Mouse (Mus musculus) intestine, postnatal 0 days (tissue): ENCODE measurements around the gene Pdhb. TPM values are rescaled to one million over a fixed set of nuclear protein-coding genes. Genes with fewer than 3 reads are reported as not detected.

Source experiments
- ATAC-seq: fragments of 200-750 bp; cut with Nextera tagmentation; 2 replicates; pipeline ENCODE4 v1.8.0; 2017; ENCODE audit warnings: mild to moderate bottlenecking, moderate TSS enrichment, moderate library complexity
- H3K27ac ChIP-seq: fragments of 300-500 bp; sonication (generic); 2 replicates; pipeline ENCODE4 v1.5.1; 2014; ENCODE audit warnings: mild to moderate bottlenecking, low read depth, low read length, moderate library complexity
- H3K27me3 ChIP-seq: fragments of 300-500 bp; sonication (generic); replicated peaks from 2 replicates; pipeline ENCODE4 v1.6.1; 2014; ENCODE audit warnings: low read length, mixed read lengths; ENCODE audit not compliant: control insufficient read depth, insufficient read depth
- H3K36me3 ChIP-seq: fragments of 300-500 bp; sonication (generic); 2 replicates; pipeline ENCODE4 v1.6.1; 2014; ENCODE audit warnings: mild to moderate bottlenecking, moderate library complexity; ENCODE audit not compliant: control insufficient read depth, insufficient read depth
- H3K4me1 ChIP-seq: fragments of 300-500 bp; sonication (generic); replicated peaks from 2 replicates; pipeline ENCODE4 v1.6.1; 2014; ENCODE audit warnings: antibody characterized with exemption, low read length, mixed read lengths; ENCODE audit not compliant: control insufficient read depth, insufficient read depth
- H3K4me2 ChIP-seq: fragments of 300-500 bp; sonication (generic); replicated peaks from 2 replicates; pipeline ENCODE4 v1.6.1; 2014; ENCODE audit warnings: low read depth, mild to moderate bottlenecking, moderate library complexity
- H3K4me3 ChIP-seq: fragments of 300-500 bp; sonication (generic); 2 replicates; pipeline ENCODE4 v1.5.1; 2014; ENCODE audit warnings: low read depth, low read length
- H3K9ac ChIP-seq: fragments of 300-500 bp; sonication (generic); 2 replicates; pipeline ENCODE4 v1.6.1; 2014; ENCODE audit warnings: mild to moderate bottlenecking, low read depth, low read length
- H3K9me3 ChIP-seq: fragments of 300-500 bp; sonication (generic); 2 replicates; pipeline ENCODE4 v1.6.1; 2016; ENCODE audit warnings: mixed run types; ENCODE audit not compliant: control insufficient read depth
- CTCF ChIP-seq: sonication (generic); IDR thresholded peaks from 2 replicates; pipeline ENCODE4 v1.5.1; 2016; ENCODE audit warnings: low read depth, mild to moderate bottlenecking, control low read depth, antibody characterized with exemption, moderate library complexity
- WGBS: fragments of 180-500 bp; shearing (Covaris S2); extraction: QIAGEN DNeasy Blood & Tissue Kit; methylation state at CpG from one replicate; pipeline ENCODE4 v1.1.7; 2014; 5-methylcytosine and 5-hydroxymethylcytosine counted together
- polyA plus RNA-seq: library from polyadenylated mRNA; unstranded; fragments of >200 nt; fragmentation: Nextera tagmentation; extraction: Ambion mirVana; gene quantifications from 2 replicates; pipeline ENCODE4 v1.2.1, GENCODE M21; 2015

The Pdhb gene
- polyA plus RNA-seq, 1 experiment from 2014 or later, result 149 TPM

- H3K27ac ChIP-seq, result no peak overlapping the region
- no peaks in the 10 kb centered on the region for H3K9me3 ChIP-seq
- TF ChIP-seq CTCF, result no peak
- no peaks in the 10 kb centered on the region for H3K4me1 ChIP-seq
- WGBS, result 92% methylated on average over 2 of the region's 2 CpGs
- ATAC-seq, result no peak
- H3K9ac ChIP-seq, result no peak overlapping the region
- no peak overlapping the region for H3K4me3 ChIP-seq
- H3K36me3 ChIP-seq, result no peaks in the 10 kb centered on the region
- H3K27me3 ChIP-seq, result no peaks in the 10 kb centered on the region
- H3K4me2 ChIP-seq, result no peak overlapping the region
Observed at GRCm38 (mm10) chr14:8209896-8210295, 37.1 kb upstream of the Pdhb start.

- no peak for ATAC-seq
- 74% methylated on average over 3 of the region's 3 CpGs for WGBS
- Histone ChIP-seq H3K4me1 (no peaks in the 10 kb centered on the region), H3K4me2 (no peak overlapping the region), H3K27ac (no peak overlapping the region), H3K4me3 (no peak overlapping the region), H3K9ac (no peak overlapping the region), H3K27me3 (no peaks in the 10 kb centered on the region), H3K9me3 (no peaks in the 10 kb centered on the region), H3K36me3 (no peaks in the 10 kb centered on the region)
- no peak for TF ChIP-seq CTCF
Observed at GRCm38 (mm10) chr14:8208876-8209275, 36.1 kb upstream of the Pdhb start.

GRCm38 (mm10) chr14:8207543-8207942, 34.7 kb upstream of the Pdhb start:
- H3K9ac ChIP-seq, result no peak overlapping the region
- H3K36me3 ChIP-seq, result no peaks in the 10 kb centered on the region
- H3K27ac ChIP-seq, result no peak overlapping the region
- TF ChIP-seq CTCF, result no peak
- no peaks in the 10 kb centered on the region for H3K27me3 ChIP-seq
- ATAC-seq, result no peak
- H3K4me2 ChIP-seq, result no peak overlapping the region
- no peak overlapping the region for H3K4me3 ChIP-seq
- 84% methylated on average over 5 of the region's 5 CpGs for WGBS
- no peaks in the 10 kb centered on the region for H3K4me1 ChIP-seq
- H3K9me3 ChIP-seq, result no peaks in the 10 kb centered on the region

- Histone ChIP-seq H3K4me2 (no peak overlapping the region), H3K27me3 (no peaks in the 10 kb centered on the region), H3K36me3 (no peaks in the 10 kb centered on the region), H3K4me1 (no peaks in the 10 kb centered on the region), H3K27ac (no peak overlapping the region), H3K9ac (no peak overlapping the region), H3K4me3 (no peak overlapping the region), H3K9me3 (no peaks in the 10 kb centered on the region)
- WGBS, result 39% methylated on average over 5 of the region's 5 CpGs
- TF ChIP-seq CTCF, result no peak
- no peak for ATAC-seq
Observed at GRCm38 (mm10) chr14:8207105-8207504, 34.3 kb upstream of the Pdhb start.

GRCm38 (mm10) chr14:8206179-8206910, 33.5 kb upstream of the Pdhb start:
- no peak overlapping the region for H3K9ac ChIP-seq
- H3K27me3 ChIP-seq, result no peaks in the 10 kb centered on the region
- H3K36me3 ChIP-seq, result no peaks in the 10 kb centered on the region
- H3K4me2 ChIP-seq, result no peak overlapping the region
- no peak overlapping the region for H3K4me3 ChIP-seq
- no peak overlapping the region for H3K27ac ChIP-seq
- TF ChIP-seq CTCF, result no peak
- H3K4me1 ChIP-seq, result no peaks in the 10 kb centered on the region
- no peaks in the 10 kb centered on the region for H3K9me3 ChIP-seq
- ATAC-seq, result no peak
- WGBS, result 67% methylated on average over 9 of the region's 9 CpGs

- Histone ChIP-seq H3K4me1 (no peaks in the 10 kb centered on the region), H3K27ac (no peak overlapping the region), H3K4me2 (no peak overlapping the region), H3K27me3 (no peaks in the 10 kb centered on the region), H3K9ac (no peak overlapping the region), H3K9me3 (no peaks in the 10 kb centered on the region), H3K36me3 (no peaks in the 10 kb centered on the region), H3K4me3 (no peak overlapping the region)
- WGBS, result 76% methylated on average over 3 of the region's 3 CpGs
- ATAC-seq, result no peak
- TF ChIP-seq CTCF, result no peak
Observed at GRCm38 (mm10) chr14:8201715-8202114, 28.9 kb upstream of the Pdhb start.
